Mouse (Mus musculus): ENCODE data around the gene Psmc3. TPM values are rescaled to one million over a fixed set of nuclear protein-coding genes. Genes with fewer than 3 reads are reported as not detected.

Gene Psmc3
- polyA plus RNA-seq (2015; fragmentation: Nextera tagmentation; extraction: Ambion mirVana) = 209 and 226 TPM in 2 replicates

GRCm38 (mm10) chr2:91053934-91054382 is at the start of gene Psmc3:
Psmc3 (plus strand) TSS chr2:91054009.

GRCm38 (mm10) chr2:91035385-91035784 is 18.4 kb upstream of the Psmc3 start, which contains the start of gene Rapsn:
Rapsn (plus strand) TSS chr2:91035620.

GRCm38 (mm10) chr2:91070076-91070800 is 16.4 kb downstream of the Psmc3 start, which contains the start of gene Slc39a13:
Slc39a13 (minus strand) TSS chr2:91070417.

GRCm38 (mm10) chr2:91081775-91082695 is 28.2 kb downstream of the Psmc3 start, which contains the start of gene Spi1:
Spi1 (plus strand) TSS chr2:91082390.

Other genes with a start within 250 kb of the Psmc3 start
- gene Mtch2, start 206.9 kb upstream of the Psmc3 start, polyA plus RNA-seq (2015; fragmentation: Nextera tagmentation; extraction: Ambion mirVana) = 164 and 168 TPM in 2 replicates
- 7.4 TPM in 2 replicates for gene C1qtnf4, start 168.1 kb upstream of the Psmc3 start, polyA plus RNA-seq (2015; fragmentation: Nextera tagmentation; extraction: Ambion mirVana)
- gene Kbtbd4, start 149.3 kb upstream of the Psmc3 start, polyA plus RNA-seq (2015; fragmentation: Nextera tagmentation; extraction: Ambion mirVana) = 13.5 and 15.0 TPM in 2 replicates
- gene Ndufs3, start 149.2 kb upstream of the Psmc3 start, polyA plus RNA-seq (2015; fragmentation: Nextera tagmentation; extraction: Ambion mirVana) = 188 and 191 TPM in 2 replicates
- gene Celf1, start 113.6 kb upstream of the Psmc3 start, polyA plus RNA-seq (2015; fragmentation: Nextera tagmentation; extraction: Ambion mirVana) = 56.2 and 64.0 TPM in 2 replicates
- 0.57 and 0.60 TPM in 2 replicates for gene Rapsn, start 18.4 kb upstream of the Psmc3 start, polyA plus RNA-seq (2015; fragmentation: Nextera tagmentation; extraction: Ambion mirVana)
- 47.2 and 55.7 TPM in 2 replicates for gene Slc39a13, start 16.4 kb downstream of the Psmc3 start, polyA plus RNA-seq (2015; fragmentation: Nextera tagmentation; extraction: Ambion mirVana)
- gene Spi1, start 28.4 kb downstream of the Psmc3 start, polyA plus RNA-seq (2015; fragmentation: Nextera tagmentation; extraction: Ambion mirVana) = 8.5 and 23.8 TPM in 2 replicates
- 0.16 TPM in 2 replicates for gene Mybpc3, start 64.1 kb downstream of the Psmc3 start, polyA plus RNA-seq (2015; fragmentation: Nextera tagmentation; extraction: Ambion mirVana)
- 4.6 and 4.8 TPM in 2 replicates for gene Madd, start 129.8 kb downstream of the Psmc3 start, polyA plus RNA-seq (2015; fragmentation: Nextera tagmentation; extraction: Ambion mirVana)
- gene Nr1h3, start 148.8 kb downstream of the Psmc3 start, polyA plus RNA-seq (2015; fragmentation: Nextera tagmentation; extraction: Ambion mirVana) = 2.3 and 2.7 TPM in 2 replicates
- gene Acp2, start 148.9 kb downstream of the Psmc3 start, polyA plus RNA-seq (2015; fragmentation: Nextera tagmentation; extraction: Ambion mirVana) = 17.1 and 18.3 TPM in 2 replicates
- 6.1 and 7.0 TPM in 2 replicates for gene Ddb2, start 183.0 kb downstream of the Psmc3 start, polyA plus RNA-seq (2015; fragmentation: Nextera tagmentation; extraction: Ambion mirVana)
- gene Pacsin3, start 201.9 kb downstream of the Psmc3 start, polyA plus RNA-seq (2015; fragmentation: Nextera tagmentation; extraction: Ambion mirVana) = 16.4 and 19.4 TPM in 2 replicates
- gene Arfgap2, start 211.0 kb downstream of the Psmc3 start, polyA plus RNA-seq (2015; fragmentation: Nextera tagmentation; extraction: Ambion mirVana) = 49.2 and 52.0 TPM in 2 replicates

All from urinary bladder, postnatal 0 days (tissue).